Mouse (Mus musculus) myocyte (in vitro differentiated cells): Measurements from ENCODE around the gene Auh. TPM values are rescaled to one million over a fixed set of nuclear protein-coding genes. Genes with fewer than 3 reads are reported as not detected.
A peak's percentile ranks its signal among the peaks of the same experiment; 100 is the strongest.

Experiments
- H3K27me3 ChIP-seq: one replicate; pipeline ENCODE4 v1.6.1; 2011; ENCODE audit not compliant: control insufficient read depth, insufficient read depth, insufficient read length
- H3K36me3 ChIP-seq: one replicate; pipeline ENCODE4 v1.6.1; 2011; ENCODE audit not compliant: control insufficient read depth, insufficient read depth
- H3K4me2 ChIP-seq: one replicate; pipeline ENCODE4 v1.6.1; 2011; ENCODE audit warnings: low read depth, control low read depth
- H3K4me3 ChIP-seq: one replicate; pipeline ENCODE4 v1.5.1; 2011; ENCODE audit warnings: mild to moderate bottlenecking, control low read depth, moderate library complexity
- H3K79me2 ChIP-seq: one replicate; pipeline ENCODE4 v1.6.1; 2011; ENCODE audit not compliant: control insufficient read depth, insufficient read depth
- H3ac ChIP-seq: one replicate; pipeline ENCODE4 v1.6.1; 2011; ENCODE audit not compliant: control insufficient read depth, insufficient read length
- CEBPB ChIP-seq: IDR thresholded peaks from 2 replicates; pipeline ENCODE4 v1.6.1; 2011; ENCODE audit warnings: mild to moderate bottlenecking, moderate library complexity; ENCODE audit not compliant: poor library complexity, insufficient read depth, severe bottlenecking
- E2F4 ChIP-seq: IDR thresholded peaks from one replicate; pipeline ENCODE4 v1.6.1; 2011; ENCODE audit warnings: mild to moderate bottlenecking, control low read depth, moderate library complexity; ENCODE audit not compliant: insufficient read depth
- MAX ChIP-seq: IDR thresholded peaks from one replicate; pipeline ENCODE4 v1.6.1; 2011; ENCODE audit warnings: low read depth, mild to moderate bottlenecking, control low read depth
- MYOD1 ChIP-seq, 3 experiments: IDR thresholded peaks; one replicate each; pipeline ENCODE4 v1.6.1; 2011; ENCODE audit warnings: control low read depth in 2 of 3, low read depth in 2 of 3, mild to moderate bottlenecking in 2 of 3, moderate library complexity in 1 of 3; ENCODE audit not compliant: insufficient read length in 2 of 3, control insufficient read depth in 1 of 3
- MYOG ChIP-seq, 3 experiments: IDR thresholded peaks; one replicate each; pipeline ENCODE4 v1.6.1; 2011; ENCODE audit warnings: control low read depth in 2 of 3, low read depth in 2 of 3, mild to moderate bottlenecking in 2 of 3; ENCODE audit not compliant: insufficient read length in 2 of 3, control insufficient read depth in 1 of 3, insufficient read depth in 1 of 3
- POLR2A ChIP-seq: IDR thresholded peaks from one replicate; pipeline ENCODE4 v1.6.1; 2011; ENCODE audit warnings: low read depth, mild to moderate bottlenecking, control low read depth, moderate library complexity; ENCODE audit not compliant: insufficient read length
- POLR2AphosphoS2 ChIP-seq: IDR thresholded peaks from one replicate; pipeline ENCODE4 v1.6.1; 2011; ENCODE audit warnings: low read depth, control low read depth; ENCODE audit not compliant: insufficient read length
- REST ChIP-seq: IDR thresholded peaks from one replicate; pipeline ENCODE4 v1.6.1; 2011; ENCODE audit warnings: mild to moderate bottlenecking, control low read depth, moderate library complexity; ENCODE audit not compliant: insufficient read depth, insufficient read length
- SRF ChIP-seq: IDR thresholded peaks from one replicate; pipeline ENCODE4 v1.6.1; 2011; ENCODE audit warnings: low read depth; ENCODE audit not compliant: control insufficient read depth, insufficient read length
- TCF12 ChIP-seq: IDR thresholded peaks from one replicate; pipeline ENCODE4 v1.6.1; 2011; ENCODE audit warnings: mild to moderate bottlenecking, control low read depth; ENCODE audit not compliant: poor library complexity, insufficient read depth, severe bottlenecking
- TCF3 ChIP-seq: IDR thresholded peaks from one replicate; pipeline ENCODE4 v1.6.1; 2011; ENCODE audit warnings: low read depth, control low read depth; ENCODE audit not compliant: insufficient read length
- USF1 ChIP-seq: IDR thresholded peaks from one replicate; pipeline ENCODE4 v1.6.1; 2011; ENCODE audit warnings: low read depth, mild to moderate bottlenecking, control low read depth, moderate library complexity
- polyA plus RNA-seq: library from polyadenylated mRNA; unstranded; fragments of >200 nt; fragmentation: generic; extraction: Trizol; gene quantifications from one replicate; pipeline ENCODE4 v1.2.1, GENCODE M21; 2012; ENCODE audit warnings: missing spikeins

Auh gene
- polyA plus RNA-seq, 1 experiment: 17.4 TPM

- Histone ChIP-seq H3K4me2 (no peak overlapping the region), H3K27me3 (no peaks in the 10 kb centered on the region), H3ac (no peak overlapping the region)
Observed at GRCm38 (mm10) chr13:52879291-52879690, 50.2 kb downstream of the Auh start.

GRCm38 (mm10) chr13:52878823-52879222, 50.7 kb downstream of the Auh start:
- no peak overlapping the region for H3K4me2 ChIP-seq
- no peak overlapping the region for H3ac ChIP-seq
- no peaks in the 10 kb centered on the region for H3K36me3 ChIP-seq
- no peak overlapping the region for H3K4me3 ChIP-seq
- no peaks in the 10 kb centered on the region for H3K79me2 ChIP-seq
- no peaks in the 10 kb centered on the region for H3K27me3 ChIP-seq
- TF ChIP-seq POLR2AphosphoS2 (no peak), CEBPB (no peak), SRF (no peak), POLR2A (no peak), MYOD1 (IDR thresholded peaks at IDR 0.05; ENCODE audit: control insufficient read depth in 1 of 3, insufficient read length in 2 of 3, low read depth in 2 of 3) (no peak), TCF12 (no peak), MYOG (IDR thresholded peaks at IDR 0.05; ENCODE audit: control insufficient read depth in 1 of 3, insufficient read depth in 1 of 3, insufficient read length in 2 of 3, low read depth in 2 of 3) (no peak), TCF3 (no peak), REST (no peak), E2F4 (no peak)

More at GRCm38 (mm10) chr13:52879291-52879690, 50.2 kb downstream of the Auh start:
- H3K36me3 ChIP-seq: no peaks in the 10 kb centered on the region
- H3K4me3 ChIP-seq: no peak overlapping the region
- TF ChIP-seq REST (no peak), SRF (no peak), POLR2A (no peak), USF1 (no peak), TCF12 (no peak)
- H3K79me2 ChIP-seq: no peaks in the 10 kb centered on the region

- Histone ChIP-seq H3K36me3 (no peaks in the 10 kb centered on the region), H3K4me2 (no peak overlapping the region), H3K79me2 (no peaks in the 10 kb centered on the region), H3K27me3 (no peaks in the 10 kb centered on the region), H3K4me3 (no peak overlapping the region), H3ac (no peak overlapping the region)
- TF ChIP-seq CEBPB (no peak), POLR2A (no peak), MYOG (IDR thresholded peaks at IDR 0.05; ENCODE audit: control insufficient read depth in 1 of 3, insufficient read depth in 1 of 3, insufficient read length in 2 of 3, low read depth in 2 of 3) (no peak), SRF (no peak), TCF3 (no peak), MAX (no peak), USF1 (no peak), E2F4 (no peak), TCF12 (no peak), POLR2AphosphoS2 (no peak), MYOD1 (IDR thresholded peaks at IDR 0.05; ENCODE audit: control insufficient read depth in 1 of 3, insufficient read length in 2 of 3, low read depth in 2 of 3) (no peak), REST (no peak)
Observed at GRCm38 (mm10) chr13:52875541-52876325, 53.7 kb downstream of the Auh start.

- H3K4me2 ChIP-seq: no peak overlapping the region
- TF ChIP-seq MYOD1 (IDR thresholded peaks at IDR 0.05; ENCODE audit: control insufficient read depth in 1 of 3, insufficient read length in 2 of 3, low read depth in 2 of 3): no peak
- no peak for TF ChIP-seq TCF3
- no peak for TF ChIP-seq POLR2A
- TF ChIP-seq POLR2AphosphoS2: no peak
- no peak for TF ChIP-seq REST
- TF ChIP-seq USF1: peak; percentile 13
- no peak overlapping the region for H3K4me3 ChIP-seq
- H3K27me3 ChIP-seq: no peaks in the 10 kb centered on the region
- no peaks in the 10 kb centered on the region for H3K79me2 ChIP-seq
- H3K36me3 ChIP-seq: no peaks in the 10 kb centered on the region
- H3ac ChIP-seq: no peak overlapping the region
Observed at GRCm38 (mm10) chr13:52875089-52875488, 54.4 kb downstream of the Auh start.

GRCm38 (mm10) chr13:52874338-52874737, 55.1 kb downstream of the Auh start:
- Histone ChIP-seq H3K27me3 (no peaks in the 10 kb centered on the region), H3ac (no peak overlapping the region), H3K36me3 (no peaks in the 10 kb centered on the region), H3K4me2 (no peak overlapping the region), H3K4me3 (no peak overlapping the region), H3K79me2 (no peaks in the 10 kb centered on the region)
- TF ChIP-seq SRF (no peak), E2F4 (no peak), MYOD1 (IDR thresholded peaks at IDR 0.05; ENCODE audit: control insufficient read depth in 1 of 3, insufficient read length in 2 of 3, low read depth in 2 of 3) (no peak), POLR2A (no peak), TCF3 (no peak)
